Mouse (Mus musculus) forelimb bud, embryonic 11.5 days (tissue): ENCODE results near the gene Plin3.

Source experiments
- DNase-seq: peaks from one replicate; pipeline ENCODE4 v3.0.0-alpha.2; 2012; ENCODE audit warnings: low read depth, low spot score

Plin3 gene

GRCm38 (mm10) chr17:56302363-56302996 lies 9.8 kb upstream of the Plin3 start:
- DNase-seq: no peak

GRCm38 (mm10) chr17:56300186-56300585 lies 7.5 kb upstream of the Plin3 start, which contains the start of gene Arrdc5:
Arrdc5 (minus strand) TSS chr17:56300286.
- no peak for DNase-seq

GRCm38 (mm10) chr17:56298238-56298637 lies 5.6 kb upstream of the Plin3 start:
- no peak for DNase-seq

- DNase-seq: no peak
Measured at GRCm38 (mm10) chr17:56296201-56296600, 3.5 kb upstream of the Plin3 start.

- no peak for DNase-seq
Measured at GRCm38 (mm10) chr17:56294241-56294640, 1.6 kb upstream of the Plin3 start.

GRCm38 (mm10) chr17:56293291-56293690 lies 618 bp upstream of the Plin3 start:
- no peak for DNase-seq

- DNase-seq: no peak
Measured at GRCm38 (mm10) chr17:56291826-56292475, 722 bp downstream of the Plin3 start.

GRCm38 (mm10) chr17:56291171-56291511 lies 1.5 kb downstream of the Plin3 start:
- peak; percentile 89 for DNase-seq

- DNase-seq: peak; percentile 97
Measured at GRCm38 (mm10) chr17:56290388-56291170, 2.1 kb downstream of the Plin3 start.

GRCm38 (mm10) chr17:56289371-56290331 lies 3.0 kb downstream of the Plin3 start:
- peak; percentile 87 for DNase-seq

- DNase-seq: no peak
Measured at GRCm38 (mm10) chr17:56288866-56289265, 3.8 kb downstream of the Plin3 start.

- DNase-seq: no peak
Measured at GRCm38 (mm10) chr17:56287830-56288229, 4.8 kb downstream of the Plin3 start.

GRCm38 (mm10) chr17:56285995-56286394 lies 6.7 kb downstream of the Plin3 start:
- no peak for DNase-seq

GRCm38 (mm10) chr17:56283316-56283715 lies 9.4 kb downstream of the Plin3 start:
- DNase-seq: no peak

- no peak for DNase-seq
Measured at GRCm38 (mm10) chr17:56282802-56283201, 9.9 kb downstream of the Plin3 start.

- no peak for DNase-seq
Measured at GRCm38 (mm10) chr17:56281193-56281592, 11.5 kb downstream of the Plin3 start.

- DNase-seq: no peak
Measured at GRCm38 (mm10) chr17:56279481-56280155, 13.1 kb downstream of the Plin3 start.

- DNase-seq: no peak
Measured at GRCm38 (mm10) chr17:56278340-56278739, 14.3 kb downstream of the Plin3 start.

GRCm38 (mm10) chr17:56277567-56277893 lies 15.1 kb downstream of the Plin3 start:
- DNase-seq: no peak

- DNase-seq: peak; percentile 98
Measured at GRCm38 (mm10) chr17:56276643-56277566, 15.8 kb downstream of the Plin3 start, which contains the start of gene Ticam1. Ticam1 (minus strand) TSS chr17:56276786.
